Mouse (Mus musculus) left cerebral cortex, adult 9 months (tissue): ENCODE data around the gene Rnf220.

Experiments used
- DNase-seq, 2 experiments: peaks; one replicate each; pipeline ENCODE4 v3.0.0; 2022; ENCODE audit warnings: low spot score in 2 of 2

Rnf220 gene

GRCm38 (mm10) chr4:117487471-117487870 lies 9.4 kb downstream of the Rnf220 start:
- no peak for DNase-seq

- no peak for DNase-seq
These were observed 10.7 kb downstream of the Rnf220 start for GRCm38 (mm10) chr4:117486188-117486587.

GRCm38 (mm10) chr4:117485045-117485780 lies 11.6 kb downstream of the Rnf220 start:
- DNase-seq: no peak

GRCm38 (mm10) chr4:117484256-117485044 lies 12.4 kb downstream of the Rnf220 start:
- peak in 1 of 2 experiments; percentile 39 for DNase-seq

GRCm38 (mm10) chr4:117483931-117484255 lies 13.0 kb downstream of the Rnf220 start:
- no peak for DNase-seq

GRCm38 (mm10) chr4:117482103-117482502 lies 14.7 kb downstream of the Rnf220 start:
- no peak for DNase-seq

- DNase-seq: no peak
These were observed 16.0 kb downstream of the Rnf220 start for GRCm38 (mm10) chr4:117480611-117481445.

GRCm38 (mm10) chr4:117479951-117480350 lies 16.9 kb downstream of the Rnf220 start:
- DNase-seq: no peak

- DNase-seq: no peak
These were observed 18.7 kb downstream of the Rnf220 start for GRCm38 (mm10) chr4:117478101-117478673.

- DNase-seq: no peak
These were observed 19.5 kb downstream of the Rnf220 start for GRCm38 (mm10) chr4:117477401-117477800.

GRCm38 (mm10) chr4:117476777-117477176 lies 20.1 kb downstream of the Rnf220 start:
- DNase-seq: no peak

GRCm38 (mm10) chr4:117476355-117476754 lies 20.5 kb downstream of the Rnf220 start:
- no peak for DNase-seq

GRCm38 (mm10) chr4:117473985-117474354 lies 22.9 kb downstream of the Rnf220 start:
- no peak for DNase-seq

GRCm38 (mm10) chr4:117473291-117473984 lies 23.4 kb downstream of the Rnf220 start:
- DNase-seq: no peak

- no peak for DNase-seq
These were observed 27.4 kb downstream of the Rnf220 start for GRCm38 (mm10) chr4:117469471-117469870.

GRCm38 (mm10) chr4:117467936-117468335 lies 28.9 kb downstream of the Rnf220 start:
- DNase-seq: no peak

- DNase-seq: no peak
These were observed 47.7 kb downstream of the Rnf220 start for GRCm38 (mm10) chr4:117449151-117449550.

GRCm38 (mm10) chr4:117447926-117448325 lies 48.9 kb downstream of the Rnf220 start:
- DNase-seq: no peak

GRCm38 (mm10) chr4:117445516-117446207 lies 51.2 kb downstream of the Rnf220 start:
- no peak for DNase-seq

GRCm38 (mm10) chr4:117438919-117439318 lies 57.9 kb downstream of the Rnf220 start:
- no peak for DNase-seq

GRCm38 (mm10) chr4:117438064-117438463 lies 58.8 kb downstream of the Rnf220 start:
- DNase-seq: no peak
